Mouse (Mus musculus) MEL (cell line): ENCODE measurements around the gene Arpp21. TPM values are rescaled to one million over a fixed set of nuclear protein-coding genes. Genes with fewer than 3 reads are reported as not detected.

ENCODE experiments used
- DNase-seq: peaks from one replicate; pipeline ENCODE4 v3.0.0; 2011; ENCODE audit warnings: low read depth, low spot score
- H3K27ac ChIP-seq: 2 replicates; pipeline ENCODE4 v1.5.1; 2012; ENCODE audit warnings: low read depth, mild to moderate bottlenecking, control low read depth, low read length, moderate library complexity; ENCODE audit not compliant: control insufficient read depth
- H3K27me3 ChIP-seq, 2 experiments: fragments of 150-350 bp in 1 of 2; sonication (generic) in 1 of 2; 2 replicates each; pipeline ENCODE4 v1.6.1; 2012; ENCODE audit warnings: low read length in 2 of 2, mild to moderate bottlenecking in 2 of 2, improper control_type of control experiment in 1 of 2, moderate library complexity in 1 of 2; ENCODE audit not compliant: insufficient read depth in 2 of 2, control insufficient read depth in 1 of 2
- H3K36me3 ChIP-seq, 2 experiments: 2 replicates each; pipeline ENCODE4 v1.6.1; 2012 to 2014; ENCODE audit warnings: low read length in 2 of 2, improper control_type of control experiment in 1 of 2, inconsistent platforms in 1 of 2, mild to moderate bottlenecking in 1 of 2; ENCODE audit not compliant: insufficient read depth in 2 of 2, control insufficient read depth in 1 of 2
- H3K4me1 ChIP-seq, 2 experiments: fragments of 150-350 bp in 1 of 2; sonication (generic) in 1 of 2; 2 replicates each; pipeline ENCODE4 v1.6.1; 2012; ENCODE audit warnings: low read length in 2 of 2, improper control_type of control experiment in 1 of 2, mild to moderate bottlenecking in 1 of 2; ENCODE audit not compliant: insufficient read depth in 2 of 2, control insufficient read depth in 1 of 2
- H3K4me3 ChIP-seq, 2 experiments: fragments of 150-350 bp in 1 of 2; sonication (generic) in 1 of 2; 2 replicates each; pipeline ENCODE4 v1.5.1; 2012; ENCODE audit warnings: low read depth in 2 of 2, low read length in 2 of 2, mild to moderate bottlenecking in 2 of 2, moderate library complexity in 2 of 2, control low read depth in 1 of 2, improper control_type of control experiment in 1 of 2; ENCODE audit not compliant: control insufficient read depth in 1 of 2, insufficient read depth in 1 of 2
- H3K79me2 ChIP-seq: 2 replicates; pipeline ENCODE4 v1.6.1; 2012; ENCODE audit warnings: mild to moderate bottlenecking, low read length, moderate library complexity; ENCODE audit not compliant: control insufficient read depth, poor library complexity, insufficient read depth
- H3K9ac ChIP-seq: 2 replicates; pipeline ENCODE4 v1.6.1; 2012; ENCODE audit warnings: low read depth, mild to moderate bottlenecking, control low read depth, low read length, moderate library complexity; ENCODE audit not compliant: control insufficient read depth, poor library complexity, severe bottlenecking
- H3K9me3 ChIP-seq: fragments of 150-350 bp; sonication (generic); replicated peaks from 2 replicates; pipeline ENCODE4 v1.6.1; 2012; ENCODE audit warnings: mild to moderate bottlenecking, low read length, improper control_type of control experiment, moderate library complexity; ENCODE audit not compliant: insufficient read depth
- BHLHE40 ChIP-seq: IDR thresholded peaks from 2 replicates; pipeline ENCODE4 v1.6.1; 2012; ENCODE audit warnings: low read depth, mild to moderate bottlenecking, inconsistent platforms, low read length, improper control_type of control experiment, borderline replicate concordance
- CHD2 ChIP-seq: IDR thresholded peaks from 2 replicates; pipeline ENCODE4 v1.6.1; 2011; ENCODE audit warnings: low read length, improper control_type of control experiment
- ELF1 ChIP-seq: IDR thresholded peaks from 2 replicates; pipeline ENCODE4 v1.6.1; 2014; ENCODE audit warnings: low read depth, mild to moderate bottlenecking, inconsistent platforms, low read length, improper control_type of control experiment, moderate library complexity
- ETS1 ChIP-seq: IDR thresholded peaks from 2 replicates; pipeline ENCODE4 v1.6.1; 2012; ENCODE audit warnings: low read depth, mild to moderate bottlenecking, inconsistent platforms, low read length, improper control_type of control experiment, moderate library complexity
- GATA1 ChIP-seq: IDR thresholded peaks from 2 replicates; pipeline ENCODE4 v1.6.1; 2011; ENCODE audit warnings: low read depth, low read length, improper control_type of control experiment
- JUND ChIP-seq: IDR thresholded peaks from 2 replicates; pipeline ENCODE4 v1.6.1; 2011; ENCODE audit warnings: low read depth, mild to moderate bottlenecking, improper control_type of control experiment, low read length
- MAFK ChIP-seq: IDR thresholded peaks from 2 replicates; pipeline ENCODE4 v1.6.1; 2011; ENCODE audit warnings: low read depth, mild to moderate bottlenecking, low read length, improper control_type of control experiment, borderline replicate concordance
- MAZ ChIP-seq: IDR thresholded peaks from 2 replicates; pipeline ENCODE4 v1.6.1; 2012; ENCODE audit warnings: low read depth, mild to moderate bottlenecking, inconsistent platforms, low read length, improper control_type of control experiment
- MYC ChIP-seq: IDR thresholded peaks from 2 replicates; pipeline ENCODE4 v1.6.1; 2011; ENCODE audit warnings: low read depth, mild to moderate bottlenecking, low read length, improper control_type of control experiment, moderate library complexity
- POLR2A ChIP-seq, 2 experiments: IDR thresholded peaks; 2 replicates each; pipeline ENCODE4 v1.6.1; 2011 to 2012; ENCODE audit warnings: low read length in 2 of 2, mild to moderate bottlenecking in 2 of 2, control low read depth in 1 of 2, improper control_type of control experiment in 1 of 2, low read depth in 1 of 2, moderate library complexity in 1 of 2; ENCODE audit not compliant: control insufficient read depth in 1 of 2, insufficient read depth in 1 of 2, poor library complexity in 1 of 2
- POLR2AphosphoS5 ChIP-seq: IDR thresholded peaks from 2 replicates; pipeline ENCODE4 v1.6.1; 2012; ENCODE audit warnings: low read depth, borderline replicate concordance, mild to moderate bottlenecking, inconsistent platforms, low read length, moderate library complexity, mixed read lengths
- RCOR1 ChIP-seq: IDR thresholded peaks from 2 replicates; pipeline ENCODE4 v1.6.1; 2012; ENCODE audit warnings: low read depth, mild to moderate bottlenecking, inconsistent platforms, low read length, improper control_type of control experiment
- SIN3A ChIP-seq: IDR thresholded peaks from 2 replicates; pipeline ENCODE4 v1.6.1; 2012; ENCODE audit warnings: low read length, improper control_type of control experiment, inconsistent platforms
- TCF12 ChIP-seq: IDR thresholded peaks from 2 replicates; pipeline ENCODE4 v1.6.1; 2014; ENCODE audit warnings: low read depth, mild to moderate bottlenecking, inconsistent platforms, low read length, improper control_type of control experiment, moderate library complexity
- USF1 ChIP-seq: IDR thresholded peaks from 2 replicates; pipeline ENCODE4 v1.6.1; 2014; ENCODE audit warnings: low read depth, mild to moderate bottlenecking, inconsistent platforms, low read length, improper control_type of control experiment, moderate library complexity
- ZMIZ1 ChIP-seq: IDR thresholded peaks from 2 replicates; pipeline ENCODE4 v1.6.1; 2012; ENCODE audit warnings: low read depth, mild to moderate bottlenecking, inconsistent platforms, low read length, improper control_type of control experiment, moderate library complexity
- polyA plus RNA-seq, 2 experiments: library from polyadenylated mRNA; stranded (reverse) in 1 of 2; unstranded in 1 of 2; fragments of >175 nt in 1 of 2; fragments of >200 nt in 1 of 2; gene quantifications; 2 replicates each; pipeline versions ENCODE4 v1.2.1 to v1.2.4; 2012; ENCODE audit warnings: low replicate concordance in 2 of 2, low read depth in 1 of 2; ENCODE audit not compliant: insufficient read length in 2 of 2, insufficient read depth in 1 of 2, missing spikeins in 1 of 2
- total RNA-seq: library from RNA; depleted of rRNA; stranded (reverse); fragments of 300-350 nt; gene quantifications from 2 replicates; pipeline ENCODE4 v1.2.3, GENCODE M21; 2012

The Arpp21 gene
- total and polyA plus RNA-seq, 3 experiments, result 0.10 to 0.12 TPM; not detected in 1

GRCm38 (mm10) chr9:112187667-112188066 lies 48.1 kb downstream of the Arpp21 start:
- no peak for TF ChIP-seq MYC
- no peak for TF ChIP-seq POLR2AphosphoS5
- TF ChIP-seq MAZ, result no peak
- no peak for TF ChIP-seq POLR2A (IDR thresholded peaks at IDR 0.05; ENCODE audit: control insufficient read depth in 1 of 2, insufficient read depth in 1 of 2, low read depth in 1 of 2, low read length in 2 of 2, poor library complexity in 1 of 2)
- TF ChIP-seq ELF1, result no peak
- no peak for TF ChIP-seq CHD2
- no peaks in the 10 kb centered on the region for H3K4me1 ChIP-seq
- no peak for DNase-seq
- H3K27ac ChIP-seq, result no peak overlapping the region
- H3K36me3 ChIP-seq, result no peaks in the 10 kb centered on the region
- H3K27me3 ChIP-seq, result no peaks in the 10 kb centered on the region
- H3K4me3 ChIP-seq, result no peak overlapping the region
- H3K79me2 ChIP-seq, result no peaks in the 10 kb centered on the region
- no peaks in the 10 kb centered on the region for H3K9me3 ChIP-seq
- H3K9ac ChIP-seq, result no peak overlapping the region

- H3K9ac ChIP-seq, result no peak overlapping the region
- no peak overlapping the region for H3K27ac ChIP-seq
- no peaks in the 10 kb centered on the region for H3K9me3 ChIP-seq
- no peaks in the 10 kb centered on the region for H3K79me2 ChIP-seq
- DNase-seq, result no peak
- TF ChIP-seq ZMIZ1 (no peak), USF1 (no peak), GATA1 (no peak), ETS1 (no peak), SIN3A (no peak), POLR2A (IDR thresholded peaks at IDR 0.05; ENCODE audit: control insufficient read depth in 1 of 2, insufficient read depth in 1 of 2, low read depth in 1 of 2, low read length in 2 of 2, poor library complexity in 1 of 2) (no peak), CHD2 (no peak), ELF1 (no peak), RCOR1 (no peak), TCF12 (no peak), BHLHE40 (no peak), JUND (no peak), MAFK (no peak)
- 0 out of 4 replicates have a peak, but pooled peaks cover 0 to 2% of the 10 kb centered on the region in 2 experiments for H3K4me1 ChIP-seq
- peaks cover 0 to 3% of the 10 kb centered on the region in 2 experiments; a peak in 2 of 4 replicates for H3K36me3 ChIP-seq
- no peaks in the 10 kb centered on the region for H3K27me3 ChIP-seq
- no peak overlapping the region for H3K4me3 ChIP-seq
These were observed 49.1 kb downstream of the Arpp21 start for GRCm38 (mm10) chr9:112186336-112187305.
